Mouse (Mus musculus): ENCODE results near the gene Mxra8. TPM values are rescaled to one million over a fixed set of nuclear protein-coding genes. Genes with fewer than 3 reads are reported as not detected.

Mxra8 gene
- 17.9 and 22.2 TPM in 2 replicates for polyA plus RNA-seq (2015; fragmentation: Nextera tagmentation; extraction: Ambion mirVana)

DNA sequence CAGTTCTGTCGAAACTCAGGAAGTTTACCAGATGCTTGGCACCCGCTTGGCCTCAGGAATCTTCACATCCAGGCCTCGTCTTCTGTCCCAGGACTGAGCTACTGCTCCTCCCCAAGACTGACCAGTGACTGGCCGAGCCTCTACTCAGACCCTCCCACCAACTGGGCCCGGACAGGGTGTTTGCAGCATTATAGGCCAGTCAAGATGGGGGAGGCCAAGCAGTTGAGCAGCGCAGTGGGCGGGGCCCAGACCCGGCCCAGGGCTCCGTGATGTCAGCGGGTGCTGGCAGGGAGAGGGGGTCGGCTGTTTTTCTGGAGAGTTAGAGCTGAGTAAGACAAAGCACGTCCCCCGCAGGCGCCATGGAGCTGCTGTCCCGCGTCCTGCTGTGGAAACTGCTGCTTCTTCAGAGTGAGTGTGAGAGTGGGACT lies at the start of gene Mxra8:
TSS of gene Mxra8 (plus strand) at position 198 of the 428 bp plus-strand sequence.
- peak; percentile 68 for ATAC-seq
- H3K27ac ChIP-seq: peak within 1 kb of the TSS; percentile 30; the same call in 1 of the 2 replicates

DNA sequence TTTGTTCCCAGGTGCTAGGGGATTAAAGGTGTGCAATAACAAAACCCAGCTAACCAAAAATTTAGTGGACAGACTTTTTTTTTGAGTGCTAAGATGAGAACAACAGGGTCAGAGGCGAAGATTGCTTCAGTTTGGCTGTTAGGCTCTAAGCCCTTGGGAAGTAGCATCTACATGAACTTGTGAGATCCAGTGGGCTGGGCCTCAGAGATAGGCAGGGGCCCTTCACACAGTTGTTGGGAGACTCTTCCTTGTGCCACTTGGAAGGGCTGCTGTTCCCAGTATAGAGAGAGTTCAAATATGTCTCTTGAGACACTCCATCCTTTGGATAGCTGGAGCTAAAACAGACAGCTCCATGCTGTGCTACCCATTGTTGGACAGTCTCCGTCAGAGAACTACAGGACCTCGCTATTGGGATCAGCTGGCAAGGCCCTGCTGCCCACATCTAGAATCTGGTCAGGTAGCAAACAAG lies 49.4 kb upstream of the Mxra8 start, which contains the start of gene Ankrd65:
TSS of gene Ankrd65 (plus strand) at position 419 of the 469 bp plus-strand sequence.
- no peaks in the 10 kb centered on the region for H3K9me3 ChIP-seq
- WGBS: 83% methylated on average over 3 of the region's 3 CpGs
- no peaks in the 10 kb centered on the region for H3K36me3 ChIP-seq
- no peak for ATAC-seq
- 0 out of 2 replicates have a peak, but pooled peaks cover 2% of the 10 kb centered on the region for H3K4me1 ChIP-seq (replicated peaks)
- H3K4me3 ChIP-seq (replicated peaks): no peak within 1 kb of the TSS
- H3K9ac ChIP-seq (replicated peaks): no peak within 1 kb of the TSS
- H3K27ac ChIP-seq: no peak within 1 kb of the TSS
- 0 out of 2 replicates have a peak, but pooled peaks cover 4% of the 10 kb centered on the region for H3K27me3 ChIP-seq
- no peak within 1 kb of the TSS for H3K4me2 ChIP-seq (replicated peaks)

More for the DNA sequence above, at the start of gene Mxra8:
- peak within 1 kb of the TSS; percentile 56 for H3K9ac ChIP-seq (replicated peaks)
- H3K4me1 ChIP-seq (replicated peaks): peaks cover 25% of the 10 kb centered on the region
- H3K4me2 ChIP-seq (replicated peaks): peak within 1 kb of the TSS; percentile 60
- peak within 1 kb of the TSS; percentile 35 for H3K4me3 ChIP-seq (replicated peaks)
- WGBS: 3% methylated on average over 16 of the region's 16 CpGs
- no peaks in the 10 kb centered on the region for H3K9me3 ChIP-seq
- H3K36me3 ChIP-seq: 0 out of 2 replicates have a peak, but pooled peaks cover 3% of the 10 kb centered on the region
- H3K27me3 ChIP-seq: peaks cover 21% of the 10 kb centered on the region

DNA sequence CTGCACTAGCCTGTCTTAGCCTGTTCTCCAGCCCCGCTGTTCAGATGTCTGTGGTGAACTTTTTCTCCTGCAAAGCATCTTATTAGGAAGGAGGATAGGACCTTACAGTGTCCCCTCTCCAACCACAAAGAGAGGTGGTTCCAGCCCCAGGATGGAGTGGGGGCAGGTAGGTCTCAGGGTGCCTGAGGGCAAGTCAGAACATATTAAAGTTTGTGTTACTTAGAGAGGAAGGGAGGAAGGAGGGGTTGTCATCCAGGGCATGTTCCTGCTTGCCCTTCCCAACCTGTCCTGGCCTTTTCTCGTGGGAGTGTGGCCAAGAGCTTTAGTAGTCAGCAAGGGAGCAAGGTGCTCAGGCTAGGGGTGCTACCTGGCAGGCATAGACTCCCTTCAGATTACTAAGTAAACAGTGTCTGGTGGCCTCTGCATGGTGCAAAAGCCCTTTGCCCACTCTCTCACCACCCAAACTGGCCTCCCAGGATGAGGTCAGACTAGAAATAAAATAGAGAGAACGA lies 48.8 kb upstream of the Mxra8 start:
- Histone ChIP-seq H3K27me3 (0 out of 2 replicates have a peak, but pooled peaks cover 4% of the 10 kb centered on the region), H3K4me2 (replicated peaks) (no peak overlapping the region), H3K4me3 (replicated peaks) (no peak overlapping the region), H3K36me3 (no peaks in the 10 kb centered on the region), H3K9me3 (no peaks in the 10 kb centered on the region), H3K4me1 (replicated peaks) (no peaks in the 10 kb centered on the region), H3K9ac (replicated peaks) (no peak overlapping the region), H3K27ac (no peak overlapping the region)
- 81% methylated on average over 3 of the region's 3 CpGs for WGBS
- no peak for ATAC-seq

DNA sequence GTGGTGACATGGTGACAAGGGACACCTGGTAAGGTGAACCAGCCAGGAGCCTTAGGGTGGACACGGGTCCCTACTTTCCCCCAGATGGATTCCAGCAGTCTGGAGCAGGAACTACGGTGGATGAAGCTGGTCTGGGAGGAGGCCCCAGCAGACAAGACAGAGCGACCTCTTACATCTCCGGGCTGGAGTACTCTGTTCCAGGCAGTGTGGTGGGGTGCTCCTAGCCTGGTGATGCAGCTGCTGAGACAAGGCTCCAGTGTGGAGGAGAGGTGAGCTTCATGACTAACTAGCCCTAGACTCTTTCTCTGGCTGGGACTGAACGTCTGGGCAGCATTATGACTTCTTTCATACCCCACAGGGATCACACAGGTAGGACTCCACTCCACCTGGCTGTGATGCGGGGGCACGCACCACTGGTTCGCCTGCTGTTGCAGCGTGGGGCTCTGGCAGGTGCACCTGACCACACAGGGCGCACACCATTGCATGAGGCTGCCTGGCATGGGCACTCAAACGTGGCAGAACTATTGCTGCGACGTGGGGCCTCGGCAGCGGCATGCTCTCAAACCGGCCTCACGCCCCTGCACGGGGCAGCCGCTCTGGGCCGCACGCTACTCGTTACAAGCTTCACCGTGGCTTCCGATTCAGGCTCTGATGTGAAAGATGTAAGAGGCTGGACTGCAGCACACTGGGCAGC lies 48.1 kb upstream of the Mxra8 start:
- Histone ChIP-seq H3K4me1 (replicated peaks) (no peaks in the 10 kb centered on the region), H3K27me3 (peaks cover 4% of the 10 kb centered on the region; the same call in 1 of the 2 replicates), H3K27ac (no peak overlapping the region), H3K36me3 (no peaks in the 10 kb centered on the region), H3K9me3 (no peaks in the 10 kb centered on the region), H3K4me3 (replicated peaks) (no peak overlapping the region), H3K9ac (replicated peaks) (no peak overlapping the region), H3K4me2 (replicated peaks) (no peak overlapping the region)
- WGBS: 76% methylated on average over 24 of the region's 24 CpGs
- ATAC-seq: no peak

DNA sequence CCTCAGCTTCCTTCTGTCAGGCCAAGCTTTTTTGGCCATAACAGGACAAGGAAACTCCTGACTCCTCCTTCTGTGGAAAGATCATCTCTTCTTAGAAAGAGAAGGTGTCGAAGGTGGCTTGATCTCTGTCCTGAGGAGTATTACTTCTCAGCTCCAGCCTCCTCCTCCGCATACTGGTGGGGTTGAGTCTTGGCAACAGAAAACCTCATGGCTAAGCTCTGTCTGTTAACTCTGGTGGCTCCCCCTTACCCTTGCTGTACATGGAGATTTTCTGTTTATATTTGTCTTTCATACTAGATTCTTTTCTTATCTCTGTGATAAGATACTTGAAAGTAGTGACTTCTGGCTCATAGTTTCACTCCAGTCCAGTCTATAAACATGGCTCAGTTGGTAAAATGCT lies 45.8 kb upstream of the Mxra8 start:
- H3K4me3 ChIP-seq (replicated peaks): no peak overlapping the region

DNA sequence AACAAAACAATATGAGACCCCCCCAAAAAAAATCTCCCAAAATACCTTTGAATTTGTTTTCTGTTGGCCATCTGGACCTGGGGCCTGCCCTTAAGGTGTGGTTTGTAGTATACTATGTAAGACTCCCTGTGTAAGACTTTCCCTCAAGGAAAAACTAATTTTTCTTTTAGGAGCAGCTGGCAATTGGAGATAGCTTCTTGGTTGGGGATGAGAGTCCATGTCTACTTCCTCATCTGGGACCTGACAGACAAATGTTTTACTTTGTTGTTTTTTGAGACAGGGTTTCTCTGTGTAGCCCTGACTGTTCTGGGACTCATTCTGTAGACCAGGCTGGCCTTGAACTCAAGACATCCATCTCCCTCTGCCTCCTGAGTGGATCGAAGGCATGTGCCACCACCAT lies 37.4 kb upstream of the Mxra8 start:
- Histone ChIP-seq H3K9ac (replicated peaks) (no peak overlapping the region), H3K4me1 (replicated peaks) (peaks cover 19% of the 10 kb centered on the region), H3K27me3 (no peaks in the 10 kb centered on the region), H3K27ac (no peak overlapping the region), H3K4me3 (replicated peaks) (no peak overlapping the region), H3K9me3 (no peaks in the 10 kb centered on the region), H3K4me2 (replicated peaks) (no peak overlapping the region), H3K36me3 (peaks cover 6% of the 10 kb centered on the region; the same call in 1 of the 2 replicates)
- WGBS: 100% methylated on average over 1 of the region's 1 CpGs
- no peak for ATAC-seq

More for the DNA sequence above, 45.8 kb upstream of the Mxra8 start:
- Histone ChIP-seq H3K9ac (replicated peaks) (no peak overlapping the region), H3K36me3 (no peaks in the 10 kb centered on the region), H3K4me1 (replicated peaks) (no peaks in the 10 kb centered on the region), H3K4me2 (replicated peaks) (no peak overlapping the region), H3K27ac (no peak overlapping the region), H3K27me3 (peaks cover 4% of the 10 kb centered on the region; the same call in 1 of the 2 replicates), H3K9me3 (no peaks in the 10 kb centered on the region)
- 89% methylated on average over 2 of the region's 2 CpGs for WGBS
- no peak for ATAC-seq

DNA sequence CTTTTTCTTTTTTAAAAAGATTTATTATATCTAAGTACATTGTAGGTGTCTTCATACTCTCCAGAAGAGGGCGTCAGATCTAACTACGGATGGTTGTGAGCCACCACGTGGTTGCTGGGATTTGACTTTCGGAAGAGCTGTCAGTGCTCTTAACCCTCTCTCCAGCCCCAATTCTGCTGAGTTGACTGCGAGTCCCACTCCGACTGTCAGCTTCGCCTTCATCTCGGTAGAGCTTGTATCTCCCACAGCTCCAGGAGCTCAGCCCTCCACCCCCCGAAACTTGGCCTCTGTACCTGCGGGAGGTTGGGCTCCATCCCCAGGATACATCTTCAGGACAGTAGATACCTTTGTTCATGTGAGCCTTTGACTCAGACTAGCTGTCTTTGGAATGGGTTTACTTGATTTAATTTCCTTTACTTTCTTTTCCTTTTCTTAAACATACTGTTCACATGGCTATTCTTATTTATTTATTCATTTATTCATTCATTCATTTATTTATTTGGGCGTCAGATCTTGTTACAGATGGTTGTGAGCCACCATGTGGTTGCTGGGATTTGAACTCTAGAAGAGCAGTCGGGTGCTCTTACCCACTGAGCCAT lies 36.6 kb upstream of the Mxra8 start, which contains the start of gene Mrpl20:
TSS of gene Mrpl20 (plus strand) at position 138 of the 599 bp plus-strand sequence.
- no peaks in the 10 kb centered on the region for H3K27me3 ChIP-seq
- peak within 1 kb of the TSS; percentile 83 for H3K4me2 ChIP-seq (replicated peaks)
- H3K4me1 ChIP-seq (replicated peaks): peaks cover 19% of the 10 kb centered on the region
- no peaks in the 10 kb centered on the region for H3K9me3 ChIP-seq
- H3K9ac ChIP-seq (replicated peaks): peak within 1 kb of the TSS; percentile 87
- ATAC-seq: peak; percentile 34; the same call in 1 of the 2 replicates
- peak within 1 kb of the TSS; percentile 96 for H3K4me3 ChIP-seq (replicated peaks)
- WGBS: 10% methylated on average over 12 of the region's 12 CpGs
- H3K36me3 ChIP-seq: peaks cover 13% of the 10 kb centered on the region
- H3K27ac ChIP-seq: peak within 1 kb of the TSS; percentile 71

DNA sequence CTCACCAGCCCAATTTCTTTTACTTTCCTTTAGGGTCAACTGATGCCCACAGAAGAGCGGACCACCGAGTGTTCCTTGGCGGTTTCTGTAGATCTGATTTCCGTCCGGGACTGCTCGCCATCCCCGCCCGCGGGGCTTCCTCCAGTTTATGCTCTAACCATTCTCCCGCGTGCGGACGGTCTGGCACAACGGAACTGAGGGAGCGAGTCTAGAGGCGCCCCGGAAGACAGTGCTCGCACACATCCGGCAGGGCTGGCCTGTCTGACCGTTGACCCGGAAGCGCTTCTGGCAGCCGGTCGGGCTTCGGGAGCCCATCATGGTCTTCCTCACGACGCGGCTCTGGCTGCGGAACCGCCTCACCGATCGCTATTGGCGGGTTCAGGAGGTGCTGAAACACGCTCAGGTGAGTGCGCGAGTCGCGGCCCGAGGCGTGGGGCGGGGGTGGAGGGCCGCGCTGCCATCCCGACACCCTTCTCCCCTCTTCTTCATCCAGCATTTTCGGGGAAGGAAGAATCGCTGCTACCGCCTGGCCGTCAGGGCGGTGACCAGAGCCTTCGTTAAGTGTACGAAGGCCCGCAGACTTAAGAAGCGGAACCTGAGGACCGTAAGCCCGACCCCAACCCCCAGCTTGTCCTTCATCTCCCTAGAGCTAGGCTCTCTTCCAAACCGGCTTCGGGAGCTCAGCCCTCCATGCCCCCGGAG lies 36.0 kb upstream of the Mxra8 start:
- Histone ChIP-seq H3K4me3 (replicated peaks) (peak overlapping the region; percentile 96), H3K4me2 (replicated peaks) (peak overlapping the region; percentile 83), H3K36me3 (peaks cover 20% of the 10 kb centered on the region), H3K4me1 (replicated peaks) (peaks cover 19% of the 10 kb centered on the region), H3K9ac (replicated peaks) (peak overlapping the region; percentile 87), H3K27ac (peak overlapping the region; percentile 71), H3K9me3 (no peaks in the 10 kb centered on the region), H3K27me3 (no peaks in the 10 kb centered on the region)
- peak; percentile 99 for ATAC-seq
- 1% methylated on average over 58 of the region's 58 CpGs for WGBS

DNA sequence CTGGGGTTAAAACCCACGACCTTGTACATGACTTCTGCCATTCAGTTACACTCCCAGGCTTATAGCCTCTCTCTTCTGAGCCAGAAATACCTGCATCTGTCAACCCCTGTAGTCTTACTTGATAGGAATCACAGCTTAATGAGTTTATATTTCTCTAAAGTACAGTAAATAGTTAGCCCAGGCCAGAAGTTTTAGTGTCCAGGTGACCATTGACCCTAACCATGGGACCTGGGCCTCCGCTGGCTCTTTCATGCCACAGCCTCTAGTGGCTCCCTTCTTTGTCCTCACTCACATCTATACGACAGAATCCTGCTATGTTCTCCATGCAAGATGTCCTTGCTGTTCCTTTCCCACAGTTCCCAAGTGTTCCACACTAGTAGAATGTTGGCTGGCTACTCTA lies 31.6 kb upstream of the Mxra8 start:
- H3K9ac ChIP-seq (replicated peaks): no peak overlapping the region
- H3K4me2 ChIP-seq (replicated peaks): no peak overlapping the region
- no peaks in the 10 kb centered on the region for H3K27me3 ChIP-seq
- ATAC-seq: no peak
- no peak overlapping the region for H3K27ac ChIP-seq
- 90% methylated on average over 3 of the region's 3 CpGs for WGBS
- no peaks in the 10 kb centered on the region for H3K9me3 ChIP-seq
- peaks cover 46% of the 10 kb centered on the region for H3K36me3 ChIP-seq
- H3K4me1 ChIP-seq (replicated peaks): peaks cover 25% of the 10 kb centered on the region
- H3K4me3 ChIP-seq (replicated peaks): no peak overlapping the region

DNA sequence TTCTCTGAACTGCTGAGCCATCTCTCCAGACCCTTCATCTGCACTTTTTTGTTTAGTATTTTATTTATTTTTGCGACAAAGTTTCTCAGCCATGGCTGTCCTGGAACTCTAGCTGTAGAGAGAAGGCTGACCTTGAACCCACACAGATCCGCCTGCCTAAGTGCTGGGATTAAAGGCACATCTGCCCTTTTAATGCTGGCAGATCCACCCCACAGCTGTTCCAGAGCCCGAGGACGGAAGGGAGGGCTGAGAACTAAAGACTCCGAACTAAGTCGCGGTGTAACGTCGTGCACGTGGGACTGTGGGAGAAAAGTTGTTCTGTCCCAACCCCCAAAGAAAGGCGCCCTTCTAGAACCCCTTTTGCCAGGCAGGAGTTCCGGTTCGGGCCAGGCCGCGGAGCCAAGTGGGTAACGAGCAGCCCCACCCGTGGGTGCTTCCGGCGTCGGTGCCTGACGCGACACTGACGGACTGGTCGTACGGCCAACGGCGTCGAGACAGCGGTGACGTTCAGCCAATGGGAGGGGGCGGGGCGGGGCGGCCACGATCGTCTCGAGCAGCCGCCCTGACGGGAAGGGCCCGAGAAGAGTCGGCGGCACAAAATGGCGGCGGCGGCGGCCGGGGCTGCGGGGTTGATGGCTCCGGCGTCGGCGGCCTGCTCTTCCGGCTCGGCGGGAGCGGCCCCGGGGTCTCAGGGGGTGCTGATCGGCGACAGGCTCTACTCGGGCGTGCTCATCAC lies 27.4 kb upstream of the Mxra8 start, which contains the start of gene Ccnl2:
TSS of gene Ccnl2 (plus strand) at position 561 of the 736 bp plus-strand sequence.
- H3K36me3 ChIP-seq: peaks cover 72% of the 10 kb centered on the region
- H3K4me3 ChIP-seq (replicated peaks): peak within 1 kb of the TSS; percentile 100
- H3K4me1 ChIP-seq (replicated peaks): peaks cover 25% of the 10 kb centered on the region
- H3K9me3 ChIP-seq: no peaks in the 10 kb centered on the region
- peak within 1 kb of the TSS; percentile 95 for H3K4me2 ChIP-seq (replicated peaks)
- H3K27ac ChIP-seq: peak within 1 kb of the TSS; percentile 88
- no peaks in the 10 kb centered on the region for H3K27me3 ChIP-seq
- H3K9ac ChIP-seq (replicated peaks): peak within 1 kb of the TSS; percentile 100
- ATAC-seq: peak; percentile 100
- WGBS: under 1% methylated on average over 53 of the region's 60 CpGs

DNA sequence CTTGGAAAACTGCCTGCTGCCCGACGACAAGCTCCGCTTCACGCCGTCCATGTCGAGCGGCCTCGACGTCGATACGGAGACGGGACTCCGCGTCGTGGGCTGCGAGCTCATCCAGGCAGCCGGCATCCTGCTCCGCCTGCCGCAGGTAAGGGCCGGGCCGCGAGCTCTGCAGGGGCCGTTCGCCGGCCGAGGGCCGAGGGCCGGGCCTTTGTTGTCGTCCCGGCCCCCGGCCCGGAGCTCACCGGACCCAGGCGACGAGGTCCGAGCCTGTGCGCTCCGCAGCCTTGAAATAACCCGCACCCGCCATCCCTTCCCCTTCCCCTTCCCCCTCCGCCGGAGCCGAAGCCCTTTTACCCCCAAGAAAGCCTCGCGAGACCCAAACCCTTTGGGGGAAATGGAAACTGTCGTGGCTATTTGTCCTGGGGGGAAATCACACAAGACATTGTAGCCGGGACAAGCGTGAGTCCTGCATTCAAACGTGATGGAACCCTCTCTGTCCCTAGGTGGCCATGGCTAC lies 26.8 kb upstream of the Mxra8 start:
- H3K27me3 ChIP-seq: no peaks in the 10 kb centered on the region
- peaks cover 72% of the 10 kb centered on the region for H3K36me3 ChIP-seq
- under 1% methylated on average over 49 of the region's 49 CpGs for WGBS
- H3K4me1 ChIP-seq (replicated peaks): peaks cover 25% of the 10 kb centered on the region
- peak overlapping the region; percentile 95 for H3K4me2 ChIP-seq (replicated peaks)
- ATAC-seq: no peak
- no peaks in the 10 kb centered on the region for H3K9me3 ChIP-seq
- H3K9ac ChIP-seq (replicated peaks): peak overlapping the region; percentile 100
- peak overlapping the region; percentile 88 for H3K27ac ChIP-seq
- peak overlapping the region; percentile 100 for H3K4me3 ChIP-seq (replicated peaks)

All from midbrain, embryonic 13.5 days (tissue).